Mouse (Mus musculus) kidney, adult 2 months (tissue): ENCODE data around the gene Ankrd54. TPM values are rescaled to one million over a fixed set of nuclear protein-coding genes. Genes with fewer than 3 reads are reported as not detected.

Source experiments
- DNase-seq: peaks from one replicate; pipeline ENCODE4 v3.0.0; 2021
- H3K27ac ChIP-seq: fragments of 200-500 bp; 2 replicates; pipeline ENCODE4 v1.5.1; 2012; ENCODE audit warnings: low read depth, low read length, control low read depth, inconsistent platforms; ENCODE audit not compliant: insufficient read depth
- H3K27me3 ChIP-seq: fragments of 200-500 bp; replicated peaks from 2 replicates; pipeline ENCODE4 v1.6.1; 2012; ENCODE audit warnings: mild to moderate bottlenecking, moderate library complexity, low read length, inconsistent platforms; ENCODE audit not compliant: control insufficient read depth, insufficient read depth
- H3K36me3 ChIP-seq: fragments of 200-500 bp; 2 replicates; pipeline ENCODE4 v1.6.1; 2012; ENCODE audit warnings: mild to moderate bottlenecking, moderate library complexity, low read length, inconsistent platforms; ENCODE audit not compliant: control insufficient read depth, insufficient read depth
- H3K4me1 ChIP-seq: fragments of 200-500 bp; 2 replicates; pipeline ENCODE4 v1.6.1; 2011; ENCODE audit warnings: low read length; ENCODE audit not compliant: control insufficient read depth, insufficient read depth
- H3K4me3 ChIP-seq: fragments of 200-500 bp; 2 replicates; pipeline ENCODE4 v1.5.1; 2011; ENCODE audit warnings: mild to moderate bottlenecking, low read depth, low read length, control low read depth; ENCODE audit not compliant: insufficient read depth
- CTCF ChIP-seq: fragments of 200-500 bp; conservative IDR thresholded peaks from 2 replicates; pipeline ENCODE4 v1.5.1; 2011; ENCODE audit warnings: low read depth, mild to moderate bottlenecking, control low read depth, low read length, moderate library complexity, mixed read lengths; ENCODE audit not compliant: insufficient read depth, insufficient read length
- POLR2A ChIP-seq: fragments of 200-500 bp; IDR thresholded peaks from one replicate; pipeline ENCODE4 v1.6.1; 2011; ENCODE audit warnings: low read depth, low read length, control low read depth
- WGBS: fragments of 180-500 bp; shearing (Covaris S2); methylation state at CpG from one replicate; pipeline ENCODE4 v1.1.7; 2018; 5-methylcytosine and 5-hydroxymethylcytosine counted together
- polyA plus RNA-seq: library from polyadenylated mRNA; depleted of rRNA; stranded (reverse); fragments of >200 nt; gene quantifications from 2 replicates; pipeline ENCODE4 v1.2.3, GENCODE M21; 2012

Ankrd54 gene
- polyA plus RNA-seq, 1 experiment, result 38.9 TPM

DNA sequence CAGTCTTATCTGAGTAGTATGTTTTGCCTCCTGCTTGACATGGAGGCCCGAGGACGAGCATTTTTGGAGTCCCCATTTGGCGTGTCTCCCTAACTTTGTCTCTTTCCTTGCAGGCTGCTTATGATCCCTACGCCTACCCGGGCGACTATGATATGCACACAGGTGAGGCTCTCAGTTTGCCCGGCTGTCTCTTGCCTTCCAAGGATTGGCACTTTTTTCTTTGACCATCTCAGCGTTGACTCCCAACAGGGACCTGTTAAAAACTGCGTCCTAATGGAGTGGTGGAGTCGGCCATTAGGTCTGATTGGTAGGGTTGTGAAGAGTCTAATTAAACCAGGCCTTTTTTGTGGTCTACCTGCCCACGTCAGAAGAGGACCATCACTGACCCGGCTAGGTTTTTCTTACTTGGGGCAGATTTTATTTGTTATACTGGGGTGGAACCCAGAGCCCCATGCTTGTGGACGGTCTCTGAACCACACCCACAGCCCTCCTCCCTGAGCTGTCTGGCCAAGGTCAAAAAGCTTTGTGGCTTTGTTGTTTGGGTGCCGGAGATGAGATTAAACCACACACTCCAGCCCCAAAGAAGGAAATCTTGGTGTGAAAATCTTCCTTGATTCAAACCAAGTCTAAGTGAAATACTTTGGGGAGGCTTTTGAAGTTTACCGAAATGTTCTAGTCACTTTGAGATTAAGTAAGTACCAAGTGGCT, 13.1 kb upstream of the Ankrd54 start:
- Histone ChIP-seq H3K27ac (peak overlapping the region; percentile 30; the same call in 1 of the 2 replicates), H3K4me1 (peaks cover 7% of the 10 kb centered on the region; the same call in 1 of the 2 replicates), H3K27me3 (no peaks in the 10 kb centered on the region), H3K4me3 (peak overlapping the region; percentile 84), H3K36me3 (no peaks in the 10 kb centered on the region; the same call in 1 of the 2 replicates)
- 24% methylated on average over 15 of the region's 15 CpGs for WGBS
- TF ChIP-seq CTCF (no peak), POLR2A (no peak)
- DNase-seq, result no peak

- peak within 1 kb of the TSS; percentile 90 for H3K27ac ChIP-seq
- no peaks in the 10 kb centered on the region; the same call in 1 of the 2 replicates for H3K36me3 ChIP-seq
- WGBS, result under 1% methylated on average over 49 of the region's 49 CpGs
- H3K27me3 ChIP-seq, result no peaks in the 10 kb centered on the region
- TF ChIP-seq CTCF (no peak), POLR2A (no peak)
- peak within 1 kb of the TSS; percentile 84 for H3K4me3 ChIP-seq
- peaks cover 7% of the 10 kb centered on the region; the same call in 1 of the 2 replicates for H3K4me1 ChIP-seq
- DNase-seq, result peak; percentile 94
Measured at GRCm38 (mm10) chr15:79074913-79075532, 12.3 kb upstream of the Ankrd54 start, which contains the start of gene Eif3l. Gene Eif3l, plus strand, starts transcription at chr15:79075179.

GRCm38 (mm10) chr15:79074446-79074845, 11.8 kb upstream of the Ankrd54 start:
- 37% methylated on average over 10 of the region's 10 CpGs for WGBS
- no peak for DNase-seq

DNA sequence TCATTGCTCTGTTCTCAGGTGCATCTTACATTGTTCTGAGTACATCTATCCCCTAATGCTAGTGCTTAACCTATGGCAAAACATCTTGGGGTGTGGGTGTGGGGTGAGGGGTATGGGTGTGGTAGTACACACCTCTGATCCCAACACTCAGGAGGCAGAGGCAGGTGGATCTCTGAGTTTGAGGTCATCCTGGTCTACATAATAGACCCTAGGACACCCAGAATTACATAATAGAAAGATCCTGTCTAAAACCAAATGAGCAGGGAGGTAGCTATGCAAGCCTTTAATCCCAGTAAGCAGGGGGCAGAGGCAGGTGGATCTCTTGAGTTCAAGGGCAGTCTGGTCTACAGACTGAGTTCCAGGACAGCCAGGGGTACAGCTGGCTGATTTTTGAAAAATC, 11.1 kb upstream of the Ankrd54 start:
- no peaks in the 10 kb centered on the region; the same call in 1 of the 2 replicates for H3K36me3 ChIP-seq
- no peak overlapping the region for H3K27ac ChIP-seq
- peaks cover 7% of the 10 kb centered on the region; the same call in 1 of the 2 replicates for H3K4me1 ChIP-seq
- DNase-seq, result no peak
- TF ChIP-seq CTCF (no peak), POLR2A (no peak)
- no peak overlapping the region for H3K4me3 ChIP-seq
- no peaks in the 10 kb centered on the region for H3K27me3 ChIP-seq

More at GRCm38 (mm10) chr15:79074446-79074845, 11.8 kb upstream of the Ankrd54 start:
- Histone ChIP-seq H3K4me1 (peaks cover 7% of the 10 kb centered on the region; the same call in 1 of the 2 replicates), H3K36me3 (no peaks in the 10 kb centered on the region; the same call in 1 of the 2 replicates), H3K4me3 (no peak overlapping the region; the same call in 1 of the 2 replicates), H3K27ac (peak overlapping the region; percentile 90), H3K27me3 (no peaks in the 10 kb centered on the region)
- TF ChIP-seq CTCF, result no peak
- TF ChIP-seq POLR2A, result no peak

DNA sequence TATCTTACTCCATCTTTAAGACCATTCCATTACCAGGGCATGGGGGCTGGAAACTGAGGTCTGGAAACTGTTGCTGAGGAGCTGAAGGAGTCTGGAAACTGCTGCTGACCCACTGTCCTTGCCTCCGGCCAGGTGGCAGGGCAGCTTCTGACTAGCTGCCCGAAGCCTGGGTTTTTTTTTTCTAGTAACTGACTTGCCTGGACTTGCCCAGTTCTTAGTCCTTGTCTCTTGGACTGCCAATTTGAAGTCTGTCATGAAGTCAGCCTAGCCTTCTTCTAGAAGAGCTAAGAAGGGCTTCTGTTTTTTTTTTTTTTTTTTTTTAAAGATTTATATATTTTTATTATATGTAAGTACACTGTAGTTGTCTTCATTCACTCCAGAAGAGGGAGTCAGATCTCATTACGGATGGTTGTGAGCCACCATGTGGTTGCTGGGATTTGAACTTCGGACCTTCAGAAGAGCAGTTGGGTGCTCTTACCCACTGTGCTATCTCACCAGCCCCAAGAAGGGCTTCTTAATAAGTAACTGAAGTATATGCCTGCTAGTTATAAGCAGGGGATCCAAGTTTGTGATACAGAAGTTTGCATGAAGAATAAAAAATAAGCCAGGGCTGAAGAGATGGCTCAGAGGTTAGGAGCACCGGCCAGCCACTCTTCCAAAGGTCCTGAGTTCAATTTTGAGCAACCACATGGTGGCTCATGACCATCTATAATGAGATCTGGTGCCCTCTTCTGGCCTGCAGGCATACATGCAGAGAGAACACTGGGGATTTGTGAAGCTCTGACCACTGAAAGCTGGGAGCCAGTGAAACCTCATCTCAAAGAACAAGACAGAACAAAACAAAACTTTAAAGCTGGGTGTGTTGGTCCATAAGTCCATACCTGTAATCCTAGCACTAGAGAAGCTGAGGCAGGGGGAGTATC, 8.7 kb upstream of the Ankrd54 start:
- no peak overlapping the region for H3K27ac ChIP-seq
- 51% methylated on average over 5 of the region's 5 CpGs for WGBS

DNA sequence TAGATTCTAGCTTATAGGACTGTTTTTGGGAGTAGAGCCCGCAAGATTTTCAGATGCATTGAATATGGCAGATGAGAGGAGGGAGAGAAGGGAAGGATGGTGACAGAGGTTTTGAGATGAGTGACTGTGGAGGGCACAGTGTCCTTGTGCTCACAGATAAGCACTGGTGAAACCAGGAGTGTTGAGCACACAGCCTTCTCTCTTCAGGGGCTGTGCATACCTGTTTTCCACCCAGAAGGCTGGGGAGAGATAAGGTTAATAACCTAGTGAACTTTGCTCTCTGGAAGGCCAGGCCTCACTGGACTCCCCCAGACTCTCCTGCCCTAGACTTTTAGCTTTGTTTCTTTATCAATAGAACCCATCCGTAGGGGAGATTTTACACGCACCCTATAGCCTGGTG, 5.7 kb upstream of the Ankrd54 start:
- 81% methylated on average over 3 of the region's 3 CpGs for WGBS
- H3K36me3 ChIP-seq, result no peaks in the 10 kb centered on the region
- no peak overlapping the region for H3K4me3 ChIP-seq
- H3K27ac ChIP-seq, result no peak overlapping the region
- DNase-seq, result no peak
- TF ChIP-seq CTCF, result no peak
- peaks cover 3% of the 10 kb centered on the region; the same call in 1 of the 2 replicates for H3K4me1 ChIP-seq
- no peaks in the 10 kb centered on the region for H3K27me3 ChIP-seq

More for the DNA sequence above, 8.7 kb upstream of the Ankrd54 start:
- DNase-seq, result peak; percentile 67
- H3K4me3 ChIP-seq, result no peak overlapping the region
- TF ChIP-seq POLR2A (no peak), CTCF (peak; percentile 80)
- H3K27me3 ChIP-seq, result no peaks in the 10 kb centered on the region
- H3K36me3 ChIP-seq, result no peaks in the 10 kb centered on the region
- peaks cover 7% of the 10 kb centered on the region; the same call in 1 of the 2 replicates for H3K4me1 ChIP-seq
